Mouse (Mus musculus) left cerebral cortex, postnatal 4 days (tissue): ENCODE measurements at regions not wholly inside any gene's neighbourhood (a gene's known extent, or its start where the extent isn't known, plus 50 kb on each side); places are given as distances from the start of the nearest gene placed in this dataset. TPM values are rescaled to one million over a fixed set of nuclear protein-coding genes. Genes with fewer than 3 reads are reported as not detected.

Experiments
- DNase-seq: peaks from one replicate; pipeline ENCODE4 v3.0.0-alpha.2; 2022
- intact Hi-C: fragments of 180-260 bp; cut with DNase I; formaldehyde crosslinking; loops from one replicate; pipeline ENCODE4 v1.15.1; 2025
- microRNA-seq: library from miRNA; unstranded; fragments of <30 nt; microRNA quantifications from one replicate; pipeline ENCODE4 v1.2.0, GENCODE M21; 2022

DNA sequence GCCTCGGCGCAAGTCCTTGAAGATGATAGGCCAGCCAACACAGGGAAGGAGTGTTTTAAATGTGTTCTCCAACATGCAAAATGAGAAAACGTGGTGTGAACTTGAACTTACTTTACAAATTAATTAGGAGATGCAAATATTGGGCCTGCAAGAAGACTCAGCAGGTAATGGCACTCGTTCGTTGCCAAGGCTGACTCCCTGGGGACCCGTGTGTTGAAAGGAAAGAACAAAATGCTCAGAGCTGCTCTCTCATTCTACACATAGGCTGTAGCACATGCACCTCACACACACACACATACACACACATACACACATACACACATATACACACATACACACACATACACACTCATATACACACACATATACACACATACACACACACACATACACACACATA, 74.6 kb upstream of the H2afz start:
- intact Hi-C loops = no loop called here
- DNase-seq = peak; percentile 40

DNA sequence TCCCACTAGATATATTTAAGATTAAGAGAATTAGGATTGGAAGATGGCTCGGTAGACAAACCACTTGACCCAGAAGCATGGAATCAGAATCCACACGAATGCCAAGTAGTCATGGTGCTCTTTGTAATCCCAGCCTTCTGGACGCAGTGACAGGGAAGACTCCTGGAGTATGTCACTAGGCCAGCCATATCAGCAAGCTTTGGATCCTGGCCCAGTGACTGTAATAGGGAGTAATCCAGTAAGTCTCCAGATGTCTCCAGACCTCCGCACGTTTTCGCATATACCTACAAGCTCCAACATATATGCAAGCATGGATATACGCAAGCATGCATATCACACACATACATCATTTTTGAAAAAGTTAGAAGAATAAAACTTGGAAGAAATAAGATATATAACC, 73.9 kb upstream of the H2afz start:
- intact Hi-C loops = no loop called here
- DNase-seq = peak; percentile 43

DNA sequence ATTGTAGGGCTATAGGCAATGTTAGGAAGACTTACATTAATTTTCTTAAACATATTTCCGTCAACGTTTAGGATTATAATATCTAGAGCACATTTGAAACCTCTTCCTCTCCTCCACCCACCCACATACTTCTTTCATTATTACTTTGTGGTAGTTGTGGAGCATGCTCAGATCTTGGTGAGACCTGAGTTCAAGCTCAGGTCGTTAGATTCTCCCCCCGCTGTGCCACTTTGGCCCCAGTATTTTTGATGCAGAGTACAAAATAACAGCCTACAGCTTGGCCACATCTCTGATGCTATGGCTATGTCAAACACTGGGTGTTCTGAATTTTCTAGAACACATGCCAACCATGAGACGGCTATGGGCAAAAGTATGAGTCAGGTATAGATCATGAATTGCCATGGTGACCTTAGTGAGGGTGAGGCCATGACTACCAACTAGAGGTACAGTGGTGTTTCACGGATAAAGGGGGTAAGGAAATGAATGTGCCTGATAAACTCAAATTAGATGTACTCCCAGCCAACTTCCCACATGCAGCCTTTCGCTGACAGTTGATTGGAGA, 68.5 kb upstream of the H2afz start:
- intact Hi-C loops = no loop called here
- DNase-seq = no peak

DNA sequence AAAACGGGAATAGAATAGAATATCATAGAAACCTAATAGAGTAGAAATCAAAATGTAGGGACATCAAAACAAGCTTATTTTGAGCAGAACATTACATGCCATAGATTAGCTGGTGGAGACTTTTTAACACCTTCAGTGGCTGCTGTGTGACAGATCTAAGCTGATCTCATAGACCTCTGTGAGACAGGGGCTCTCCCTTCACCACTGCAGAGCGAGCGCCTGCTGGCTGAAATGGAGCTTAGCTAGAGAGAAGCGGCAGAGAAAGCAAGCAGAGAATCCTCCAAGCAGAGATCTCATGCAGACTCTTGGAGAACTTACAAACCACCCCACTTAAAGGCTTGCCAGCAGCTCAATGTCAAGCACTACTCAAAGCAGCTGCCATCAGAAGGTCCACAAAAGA, 65.5 kb upstream of the H2afz start:
- no peak for DNase-seq
- intact Hi-C loops = no loop called here

GRCm38 (mm10) chr3:137801402-137802020, 62.8 kb upstream of the H2afz start:
- no peak for DNase-seq
- intact Hi-C loops = no loop called here

DNA sequence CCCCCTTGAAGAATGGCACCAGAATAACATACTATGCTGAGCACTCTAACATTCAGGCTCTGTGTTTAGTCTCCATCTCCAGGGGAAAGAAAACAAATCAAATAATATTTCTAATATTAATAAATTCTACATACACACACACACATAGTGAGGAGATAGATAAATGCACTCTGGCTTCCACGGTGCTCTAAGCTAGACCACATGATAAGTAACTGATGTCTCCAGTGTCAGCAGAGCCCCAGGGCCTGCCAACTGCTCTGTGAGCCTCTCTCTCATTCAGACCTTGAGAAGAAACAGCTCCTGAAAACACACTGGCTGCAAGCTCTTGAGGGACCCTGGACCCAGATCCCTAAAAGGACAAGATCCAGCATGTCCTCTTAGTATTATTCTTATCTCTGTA, 56.9 kb upstream of the H2afz start:
- intact Hi-C loops = no loop called here
- DNase-seq = no peak

DNA sequence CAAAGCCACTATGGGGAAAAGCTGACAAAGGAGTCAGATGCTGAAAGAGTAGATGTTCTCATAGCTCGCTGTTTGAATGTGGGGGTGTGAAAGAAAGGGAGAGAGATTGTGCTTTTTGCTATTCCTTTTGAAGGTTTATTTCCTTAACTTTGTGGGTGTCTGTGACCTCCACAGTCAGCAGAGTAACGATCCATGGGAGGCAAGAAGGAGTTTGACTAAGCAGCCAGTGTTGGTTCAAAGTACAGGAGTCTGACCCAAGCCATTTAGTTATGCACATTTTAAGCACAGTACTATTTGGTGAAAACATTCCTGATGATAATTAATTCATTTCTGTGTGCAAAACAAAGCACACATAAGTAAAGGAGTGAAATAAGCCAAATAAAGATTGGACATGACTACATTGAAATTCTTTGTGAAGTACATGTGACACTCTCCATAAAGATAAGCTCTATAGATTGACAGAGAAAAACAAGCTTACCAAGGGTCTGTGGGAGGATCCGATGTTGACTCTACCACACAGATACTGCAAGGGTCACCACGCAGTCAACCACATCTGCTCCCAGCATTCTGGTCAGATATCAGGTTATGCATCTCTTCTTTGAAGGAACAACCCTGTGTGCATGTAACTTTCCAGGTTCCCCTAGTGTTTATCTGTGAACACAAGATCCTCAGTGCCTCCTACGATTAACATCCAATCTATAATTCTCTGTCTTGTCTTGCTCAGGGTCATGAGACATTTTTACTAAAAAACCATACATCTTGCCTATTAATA, 56.2 kb upstream of the H2afz start:
- intact Hi-C loops = no loop called here
- DNase-seq = no peak

- intact Hi-C loops = no loop called here
- no peak for DNase-seq
Observed at GRCm38 (mm10) chr3:137810123-137810522, 54.2 kb upstream of the H2afz start.

Small RNA genes lying in the stretch of these regions (microRNA-seq; reads per million reads assigned to microRNA genes)
- not detected for gene Mir6380
